Mouse (Mus musculus): Measurements from ENCODE around the gene Adad2.

The Adad2 gene

DNA sequence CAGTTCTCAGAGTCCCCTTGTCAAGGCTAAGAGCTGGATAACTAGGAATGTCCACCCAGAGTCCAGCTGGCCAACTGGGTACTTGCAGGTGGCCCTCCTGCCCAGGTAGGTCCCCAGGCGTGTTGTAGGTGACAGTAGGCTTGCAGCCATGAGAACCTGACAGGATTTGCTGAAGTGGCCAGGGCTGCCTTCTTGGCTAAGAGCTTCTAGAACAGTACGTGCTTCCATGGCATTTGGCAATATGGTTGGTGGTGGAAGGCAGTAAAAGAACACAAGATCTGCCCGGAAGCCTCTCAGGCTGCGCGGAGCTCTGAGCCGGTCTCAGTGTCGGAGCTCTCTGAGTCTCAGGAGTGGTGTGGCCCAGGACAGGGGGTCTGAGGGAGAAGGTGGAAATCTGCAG is 12.4 kb downstream of the Adad2 start:
- no peak for DNase-seq (ENCODE audit: low read depth, low spot score)
- no peaks in the 10 kb centered on the region for H3K27me3 ChIP-seq (ENCODE audit: control insufficient read depth, insufficient read depth, low read length, poor library complexity, severe bottlenecking)

GRCm38 (mm10) chr8:119625788-119626187 is 13.2 kb downstream of the Adad2 start:
- DNase-seq (ENCODE audit: low read depth, low spot score), result no peak
- H3K36me3 ChIP-seq (ENCODE audit: control insufficient read depth, insufficient read depth, low read length, poor library complexity, severe bottlenecking), result no peaks in the 10 kb centered on the region

More for the DNA sequence above, 12.4 kb downstream of the Adad2 start:
- no peaks in the 10 kb centered on the region for H3K36me3 ChIP-seq (ENCODE audit: control insufficient read depth, insufficient read depth, low read length, poor library complexity, severe bottlenecking)

GRCm38 (mm10) chr8:119627199-119627598 is 14.7 kb downstream of the Adad2 start:
- H3K27me3 ChIP-seq (ENCODE audit: control insufficient read depth, insufficient read depth, low read length, poor library complexity, severe bottlenecking), result no peaks in the 10 kb centered on the region
- H3K36me3 ChIP-seq (ENCODE audit: control insufficient read depth, insufficient read depth, low read length, poor library complexity, severe bottlenecking), result no peaks in the 10 kb centered on the region
- DNase-seq (ENCODE audit: low read depth, low spot score), result no peak

More at GRCm38 (mm10) chr8:119625788-119626187, 13.2 kb downstream of the Adad2 start:
- no peaks in the 10 kb centered on the region for H3K27me3 ChIP-seq (ENCODE audit: control insufficient read depth, insufficient read depth, low read length, poor library complexity, severe bottlenecking)

- no peak for DNase-seq (ENCODE audit: low read depth, low spot score)
- H3K27me3 ChIP-seq (ENCODE audit: control insufficient read depth, insufficient read depth, low read length, poor library complexity, severe bottlenecking), result no peaks in the 10 kb centered on the region
- H3K36me3 ChIP-seq (ENCODE audit: control insufficient read depth, insufficient read depth, low read length, poor library complexity, severe bottlenecking), result no peaks in the 10 kb centered on the region
Measured at GRCm38 (mm10) chr8:119627613-119628359, 15.2 kb downstream of the Adad2 start.

DNA sequence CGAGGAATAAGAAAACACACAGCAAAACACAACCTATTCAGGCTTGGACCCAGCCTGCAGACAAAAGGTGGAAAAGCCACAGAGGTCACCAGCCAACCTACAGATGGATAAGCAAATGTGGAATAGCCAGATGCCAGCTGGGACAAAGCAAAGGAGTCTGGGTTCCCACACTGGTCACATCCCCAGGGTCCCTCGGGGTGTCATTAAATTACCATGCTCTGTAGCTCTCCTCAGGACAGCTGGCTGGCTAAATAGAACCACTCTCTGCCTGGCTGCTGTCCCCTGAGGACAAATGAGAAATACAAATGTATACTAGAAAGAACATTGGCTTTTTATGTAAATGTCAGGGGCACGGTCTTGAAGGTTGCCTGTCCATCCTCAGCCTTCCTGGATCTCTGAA is 18.3 kb downstream of the Adad2 start:
- Histone ChIP-seq H3K27me3 (ENCODE audit: control insufficient read depth, insufficient read depth, low read length, poor library complexity, severe bottlenecking) (no peaks in the 10 kb centered on the region), H3K36me3 (ENCODE audit: control insufficient read depth, insufficient read depth, low read length, poor library complexity, severe bottlenecking) (no peaks in the 10 kb centered on the region)
- DNase-seq (ENCODE audit: low read depth, low spot score), result no peak

DNA sequence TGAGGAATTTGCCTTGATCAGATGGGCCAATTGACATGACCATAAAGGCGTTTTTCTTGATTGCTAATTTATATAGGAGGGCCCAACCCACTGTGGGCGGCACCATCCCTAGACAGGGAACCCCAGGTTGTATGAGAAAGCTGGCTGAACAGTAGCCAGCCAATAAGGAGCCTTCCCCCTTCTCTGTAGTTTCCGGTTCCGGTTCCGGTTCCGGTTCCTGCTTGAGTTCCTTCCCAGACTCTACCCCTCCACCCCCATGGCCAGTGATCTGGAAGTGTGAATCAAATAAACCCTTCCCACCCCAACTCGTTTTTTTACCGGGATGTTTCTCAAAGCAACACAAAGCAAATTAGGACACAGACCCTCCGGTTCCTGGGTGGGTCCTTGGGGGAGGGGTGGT is 19.7 kb downstream of the Adad2 start:
- Histone ChIP-seq H3K36me3 (ENCODE audit: control insufficient read depth, insufficient read depth, low read length, poor library complexity, severe bottlenecking) (no peaks in the 10 kb centered on the region), H3K27me3 (ENCODE audit: control insufficient read depth, insufficient read depth, low read length, poor library complexity, severe bottlenecking) (no peaks in the 10 kb centered on the region)
- no peak for DNase-seq (ENCODE audit: low read depth, low spot score)

GRCm38 (mm10) chr8:119632909-119633308 is 20.4 kb downstream of the Adad2 start:
- Histone ChIP-seq H3K27me3 (ENCODE audit: control insufficient read depth, insufficient read depth, low read length, poor library complexity, severe bottlenecking) (no peaks in the 10 kb centered on the region), H3K36me3 (ENCODE audit: control insufficient read depth, insufficient read depth, low read length, poor library complexity, severe bottlenecking) (no peaks in the 10 kb centered on the region)
- DNase-seq (ENCODE audit: low read depth, low spot score), result no peak

GRCm38 (mm10) chr8:119634616-119635336 is 22.2 kb downstream of the Adad2 start:
- Histone ChIP-seq H3K27me3 (ENCODE audit: control insufficient read depth, insufficient read depth, low read length, poor library complexity, severe bottlenecking) (no peaks in the 10 kb centered on the region), H3K36me3 (ENCODE audit: control insufficient read depth, insufficient read depth, low read length, poor library complexity, severe bottlenecking) (no peaks in the 10 kb centered on the region)
- DNase-seq (ENCODE audit: low read depth, low spot score), result no peak

- Histone ChIP-seq H3K36me3 (ENCODE audit: control insufficient read depth, insufficient read depth, low read length, poor library complexity, severe bottlenecking) (no peaks in the 10 kb centered on the region), H3K27me3 (ENCODE audit: control insufficient read depth, insufficient read depth, low read length, poor library complexity, severe bottlenecking) (no peaks in the 10 kb centered on the region)
- no peak for DNase-seq (ENCODE audit: low read depth, low spot score)
Measured at GRCm38 (mm10) chr8:119635378-119635777, 22.8 kb downstream of the Adad2 start, which contains the start of gene Kcng4. Gene Kcng4, minus strand, starts transcription at chr8:119635680.

GRCm38 (mm10) chr8:119635958-119636357 is 23.4 kb downstream of the Adad2 start:
- Histone ChIP-seq H3K27me3 (ENCODE audit: control insufficient read depth, insufficient read depth, low read length, poor library complexity, severe bottlenecking) (no peaks in the 10 kb centered on the region), H3K36me3 (ENCODE audit: control insufficient read depth, insufficient read depth, low read length, poor library complexity, severe bottlenecking) (no peaks in the 10 kb centered on the region)
- DNase-seq (ENCODE audit: low read depth, low spot score), result no peak

GRCm38 (mm10) chr8:119636766-119637165 is 24.2 kb downstream of the Adad2 start:
- Histone ChIP-seq H3K36me3 (ENCODE audit: control insufficient read depth, insufficient read depth, low read length, poor library complexity, severe bottlenecking) (no peaks in the 10 kb centered on the region), H3K27me3 (ENCODE audit: control insufficient read depth, insufficient read depth, low read length, poor library complexity, severe bottlenecking) (no peaks in the 10 kb centered on the region)
- no peak for DNase-seq (ENCODE audit: low read depth, low spot score)

GRCm38 (mm10) chr8:119637381-119637780 is 24.8 kb downstream of the Adad2 start:
- no peaks in the 10 kb centered on the region for H3K36me3 ChIP-seq (ENCODE audit: control insufficient read depth, insufficient read depth, low read length, poor library complexity, severe bottlenecking)
- H3K27me3 ChIP-seq (ENCODE audit: control insufficient read depth, insufficient read depth, low read length, poor library complexity, severe bottlenecking), result no peaks in the 10 kb centered on the region
- DNase-seq (ENCODE audit: low read depth, low spot score), result no peak

GRCm38 (mm10) chr8:119638261-119638660 is 25.7 kb downstream of the Adad2 start:
- no peak for DNase-seq (ENCODE audit: low read depth, low spot score)
- no peaks in the 10 kb centered on the region for H3K27me3 ChIP-seq (ENCODE audit: control insufficient read depth, insufficient read depth, low read length, poor library complexity, severe bottlenecking)
- H3K36me3 ChIP-seq (ENCODE audit: control insufficient read depth, insufficient read depth, low read length, poor library complexity, severe bottlenecking), result no peaks in the 10 kb centered on the region

DNA sequence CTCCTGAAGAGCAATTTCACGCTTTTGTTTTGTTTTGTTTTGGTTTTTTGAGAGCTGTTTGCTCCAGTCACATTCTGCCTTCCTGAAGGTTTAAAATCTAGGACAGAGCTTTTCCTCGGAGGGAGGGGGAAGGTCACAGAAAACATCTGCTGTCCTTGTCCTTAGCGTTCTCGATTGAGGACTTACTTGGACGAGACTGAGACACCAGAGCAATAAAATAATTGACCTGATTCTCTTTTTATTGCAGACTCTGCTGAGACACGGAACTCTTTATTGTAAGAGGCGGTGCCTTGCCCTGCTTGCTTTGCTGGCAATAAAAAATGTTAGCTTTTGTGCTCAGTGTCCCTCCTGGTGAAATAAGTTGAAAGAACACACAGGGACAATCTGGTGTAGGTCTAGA is 27.3 kb downstream of the Adad2 start:
- Histone ChIP-seq H3K36me3 (ENCODE audit: control insufficient read depth, insufficient read depth, low read length, poor library complexity, severe bottlenecking) (no peaks in the 10 kb centered on the region), H3K27me3 (ENCODE audit: control insufficient read depth, insufficient read depth, low read length, poor library complexity, severe bottlenecking) (no peaks in the 10 kb centered on the region)
- DNase-seq (ENCODE audit: low read depth, low spot score), result no peak

GRCm38 (mm10) chr8:119641058-119641457 is 28.5 kb downstream of the Adad2 start:
- H3K36me3 ChIP-seq (ENCODE audit: control insufficient read depth, insufficient read depth, low read length, poor library complexity, severe bottlenecking), result no peaks in the 10 kb centered on the region
- no peak for DNase-seq (ENCODE audit: low read depth, low spot score)
- H3K27me3 ChIP-seq (ENCODE audit: control insufficient read depth, insufficient read depth, low read length, poor library complexity, severe bottlenecking), result no peaks in the 10 kb centered on the region

Data from splenic B cell, adult 2 months (primary cell).